Mouse (Mus musculus): Measurements from ENCODE around the gene Fam214b.

GRCm38 (mm10) chr4:43045285-43045658 lies 748 bp downstream of the Fam214b start:
- TF ChIP-seq CTCF (IDR thresholded peaks at IDR 0.05; ENCODE audit: borderline replicate concordance, insufficient read depth, low read length): no peak
- TF ChIP-seq POLR2A (IDR thresholded peaks at IDR 0.05; ENCODE audit: low read depth, low read length): no peak

Measured in embryonic fibroblast, embryonic 13.5 days (primary cell).